In genomic region chr11:46016061-46016460, GRCm38 (mm10) we compare ENCODE assay signal across 8 mouse cellular contexts. TPM values are rescaled to one million over a fixed set of nuclear protein-coding genes. Genes with fewer than 3 reads are reported as not detected.
DNase-seq lines count a peak whose midpoint lies in the region; ATAC-seq lines count a peak whose summit lies in the region.

No protein-coding gene starts in this region.

- 21% methylated on average over 6 of the region's 6 CpGs for WGBS in intestine, embryonic 14.5 days
- 21% methylated on average over 6 of the region's 6 CpGs for WGBS in intestine, embryonic 15.5 days

- no peak for ATAC-seq in intestine, embryonic 14.5 days (replicated peaks; ENCODE audit: low FRiP score, low TSS enrichment, low read depth)
- ATAC-seq in intestine, embryonic 15.5 days: no peak

- no peak overlapping the region for H3K9ac ChIP-seq in intestine, embryonic 14.5 days (ENCODE audit: low read length)
- H3K9ac ChIP-seq in intestine, embryonic 15.5 days: no peak overlapping the region

- no peak overlapping the region for H3K27ac ChIP-seq in intestine, embryonic 14.5 days (ENCODE audit: low read depth)
- H3K27ac ChIP-seq in intestine, embryonic 15.5 days: no peak overlapping the region

- H3K9me3 ChIP-seq in intestine, embryonic 14.5 days (ENCODE audit: control insufficient read depth, low read length): no peaks in the 10 kb centered on the region
- no peaks in the 10 kb centered on the region for H3K9me3 ChIP-seq in intestine, embryonic 15.5 days

- intact Hi-C loops in gastrocnemius, postnatal 14 days (cut with DNase I; ENCODE audit: low total_unique reads): loop anchor here (5.0 kb wide), 1 partner anchor 196 kb away; no protein-coding TSS in a partner anchor

- no peak overlapping the region for H3K4me3 ChIP-seq in intestine, embryonic 14.5 days (ENCODE audit: low read depth, low read length)
- H3K4me3 ChIP-seq in intestine, embryonic 15.5 days (replicated peaks): no peak overlapping the region

- H3K4me1 ChIP-seq in intestine, embryonic 14.5 days (replicated peaks; ENCODE audit: control insufficient read depth, insufficient read depth, low read length): no peaks in the 10 kb centered on the region; the same call in 1 of the 2 replicates
- H3K4me1 ChIP-seq in intestine, embryonic 15.5 days (replicated peaks): 0 out of 2 replicates have a peak, but pooled peaks cover 5% of the 10 kb centered on the region

- no peak overlapping the region for H3K4me2 ChIP-seq in intestine, embryonic 14.5 days (ENCODE audit: low read length)
- H3K4me2 ChIP-seq in intestine, embryonic 15.5 days (replicated peaks): no peak overlapping the region

- H3K27me3 ChIP-seq in intestine, embryonic 14.5 days (replicated peaks; ENCODE audit: control insufficient read depth, insufficient read depth, low read length): no peaks in the 10 kb centered on the region
- no peaks in the 10 kb centered on the region for H3K27me3 ChIP-seq in intestine, embryonic 15.5 days (replicated peaks)

- DNase-seq in intestine, embryonic 14.5 days (ENCODE audit: low spot score): peak; percentile 94
- peak; percentile 65 for DNase-seq in R1 (ENCODE audit: low read depth, low spot score)
- peak; percentile 66 to 68 for DNase-seq in cerebellum, postnatal 36 days
- DNase-seq in gastrocnemius, postnatal 14 days: peak; percentile 63
- DNase-seq in layer of hippocampus, postnatal 14 days (ENCODE audit: low spot score in 2 of 2): peak; percentile 57 to 71
- DNase-seq in mesoderm, embryonic 11.5 days (ENCODE audit: low read depth, low spot score): peak; percentile 80
- DNase-seq in spleen, postnatal 4 days (ENCODE audit: low spot score in 2 of 2): peak; percentile 50 to 81

- H3K36me3 ChIP-seq in intestine, embryonic 14.5 days (ENCODE audit: control insufficient read depth, insufficient read depth, low read length): no peaks in the 10 kb centered on the region
- no peaks in the 10 kb centered on the region for H3K36me3 ChIP-seq in intestine, embryonic 15.5 days

RNA-seq across cellular contexts. Expression of gene Sox30, which starts 36.0 kb away (rescaled TPM):
- 0.09 and 0.24 TPM in 2 replicates for polyA plus RNA-seq in intestine, embryonic 14.5 days (2014; fragmentation: Nextera tagmentation; extraction: Ambion mirVana)
- 0.09 and 0.18 TPM in 2 replicates for polyA plus RNA-seq in intestine, embryonic 15.5 days (2015; fragmentation: Nextera tagmentation; extraction: Ambion mirVana)
- under 1 TPM in 1 of 2 experiments, not detected in 1; 0.06 TPM for total RNA-seq in gastrocnemius, postnatal 14 days (2021)
- total RNA-seq in layer of hippocampus, postnatal 14 days (2021): under 1 TPM; 0.28 to 0.41 TPM

RNA-seq across cellular contexts. Expression of gene Gm12166, which starts 36.1 kb away (rescaled TPM):
- polyA plus RNA-seq in intestine, embryonic 14.5 days (2014; fragmentation: Nextera tagmentation; extraction: Ambion mirVana): 4.1 and 4.6 TPM in 2 replicates
- 5.2 and 7.3 TPM in 2 replicates for polyA plus RNA-seq in intestine, embryonic 15.5 days (2015; fragmentation: Nextera tagmentation; extraction: Ambion mirVana)
- total RNA-seq in gastrocnemius, postnatal 14 days (2021): 1 to 10 TPM in 1 of 2 experiments, under 1 TPM in 1; 0.57 to 1.4 TPM
- total RNA-seq in layer of hippocampus, postnatal 14 days (2021): 1 to 10 TPM; 2.7 to 6.0 TPM

RNA-seq across cellular contexts. Expression of gene Adam19, which starts 39.7 kb away (rescaled TPM):
- 21.3 and 24.6 TPM in 2 replicates for polyA plus RNA-seq in intestine, embryonic 14.5 days (2014; fragmentation: Nextera tagmentation; extraction: Ambion mirVana)
- 16.5 and 16.6 TPM in 2 replicates for polyA plus RNA-seq in intestine, embryonic 15.5 days (2015; fragmentation: Nextera tagmentation; extraction: Ambion mirVana)
- total RNA-seq in gastrocnemius, postnatal 14 days (2021): 10 to 100 TPM; 13.0 to 22.2 TPM
- total RNA-seq in layer of hippocampus, postnatal 14 days (2021): 10 to 100 TPM; 27.5 to 28.4 TPM
